Mouse (Mus musculus) thymus, postnatal 25 days (tissue): Measurements from ENCODE around the gene Cbx4.

Experiments
- DNase-seq: peaks from one replicate; pipeline ENCODE4 v3.0.0; 2022

Cbx4 gene

DNA sequence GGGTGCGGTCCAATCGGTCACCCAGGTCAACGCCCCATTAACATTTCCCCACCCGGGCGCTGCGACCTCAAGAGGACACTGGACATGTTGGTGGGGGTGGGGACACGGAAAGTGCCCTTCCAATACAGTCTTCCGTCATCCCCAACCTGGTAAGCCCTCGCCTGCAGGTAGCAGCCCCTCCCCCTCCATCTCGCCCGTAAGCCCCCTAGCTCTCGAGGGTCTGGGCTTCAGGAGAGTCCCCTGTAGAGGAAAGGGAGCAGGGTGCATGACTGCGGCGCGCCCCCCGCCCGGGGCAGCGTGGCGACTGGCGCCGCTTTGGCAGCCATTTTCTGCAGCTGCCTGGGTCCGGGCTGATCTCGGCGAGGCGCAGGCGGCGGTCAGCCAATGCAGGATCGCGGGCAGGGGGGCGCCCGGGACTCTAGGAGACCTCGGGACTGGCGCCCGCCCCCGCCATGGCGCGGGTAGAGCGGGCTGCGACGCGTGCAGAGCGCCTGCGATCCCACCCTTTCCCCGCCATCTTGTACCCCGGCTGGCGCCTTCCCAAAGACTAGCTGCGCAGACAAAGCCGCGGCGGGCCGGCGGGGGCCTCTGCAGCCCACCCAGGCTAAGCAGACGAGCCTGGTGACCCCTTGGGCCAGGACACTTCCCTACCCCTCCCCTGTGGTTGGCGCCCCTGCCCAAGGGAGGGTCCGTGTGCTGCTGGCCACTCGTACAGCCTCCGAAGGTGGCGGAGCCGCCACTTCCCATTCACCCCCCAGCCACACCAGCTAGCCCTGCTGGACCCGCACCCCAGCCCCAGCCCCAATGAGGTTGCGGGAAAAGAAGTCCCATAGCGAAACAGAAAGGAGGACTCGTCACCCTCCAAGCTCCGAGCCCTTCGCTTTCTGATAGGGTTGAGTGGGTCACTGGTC is 29.5 kb downstream of the Cbx4 start:
- DNase-seq: peak; percentile 68

DNA sequence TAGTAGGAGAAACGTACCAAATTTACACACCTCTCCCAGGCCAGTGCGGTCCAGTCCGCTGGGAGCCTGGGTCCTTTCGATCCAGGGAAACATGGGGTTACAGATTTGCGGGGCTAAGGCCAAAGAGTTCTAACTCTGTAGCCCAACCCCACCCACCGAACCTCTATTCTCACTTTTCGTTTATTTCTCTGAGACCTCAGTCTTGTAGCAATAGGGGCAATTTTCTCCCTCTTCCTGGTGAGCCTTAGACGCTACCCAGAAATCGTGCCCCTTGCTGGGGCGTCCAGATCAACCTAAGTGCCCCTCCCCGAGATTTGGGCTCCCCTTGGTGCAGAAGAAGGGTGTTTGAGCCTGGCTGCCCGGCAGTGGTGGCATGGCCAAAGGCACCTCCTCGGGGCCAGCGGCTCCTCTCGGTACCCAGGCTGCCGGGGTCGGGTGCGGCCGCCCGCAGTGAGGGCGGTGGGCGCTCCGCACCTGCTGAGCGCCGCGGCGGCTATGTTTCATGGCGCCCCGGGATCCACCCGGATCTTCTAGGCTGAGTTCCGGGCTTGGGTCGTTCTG is 30.4 kb downstream of the Cbx4 start:
- DNase-seq: peak; percentile 46

DNA sequence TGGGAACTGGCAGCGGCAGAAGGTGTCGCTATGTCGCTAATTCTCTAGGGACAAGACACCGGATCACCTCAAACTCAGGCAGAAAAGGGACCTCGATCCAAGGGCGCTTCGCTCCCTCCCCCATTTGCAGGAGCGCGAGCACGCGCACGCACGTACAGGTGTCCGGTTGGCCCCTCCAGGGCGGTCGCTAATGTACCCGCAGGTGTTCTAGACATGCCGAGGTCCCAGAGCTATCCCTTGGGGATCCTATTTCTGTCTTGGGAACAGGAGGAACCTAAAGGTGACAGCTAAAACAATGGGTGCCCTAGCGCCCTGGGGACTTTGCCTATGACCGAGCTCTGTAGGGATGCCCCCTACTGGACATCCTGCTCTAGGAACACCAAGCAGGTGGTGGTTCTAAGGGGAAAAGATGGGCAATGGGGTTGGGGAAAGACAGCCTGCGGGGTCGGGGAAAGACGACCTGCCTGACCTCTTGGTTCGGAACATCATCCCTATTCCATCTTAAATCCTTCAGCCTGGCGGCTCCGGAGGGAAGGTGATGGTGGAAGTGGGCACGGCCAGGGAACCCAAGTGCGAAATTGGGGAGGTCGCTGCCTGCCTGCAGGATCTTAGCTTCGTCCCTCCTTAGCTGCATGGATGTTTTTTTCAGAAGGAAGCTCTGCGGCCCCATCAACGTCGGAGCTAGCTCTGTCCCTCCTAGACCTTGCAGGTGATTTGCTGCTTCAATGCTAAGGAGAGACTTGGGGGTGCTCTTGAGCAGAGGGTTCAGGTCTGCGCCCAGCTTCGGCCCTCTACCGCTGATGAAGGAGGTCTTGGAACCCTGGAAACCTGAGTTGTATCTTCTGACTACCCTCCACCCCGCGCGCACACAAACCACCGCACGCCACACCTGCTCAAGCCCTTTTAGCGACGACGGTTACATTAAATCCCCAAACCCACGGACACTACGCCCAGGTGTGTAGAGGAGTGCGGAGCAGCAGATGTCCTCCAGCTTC is 31.4 kb downstream of the Cbx4 start:
- DNase-seq: peak; percentile 63

DNA sequence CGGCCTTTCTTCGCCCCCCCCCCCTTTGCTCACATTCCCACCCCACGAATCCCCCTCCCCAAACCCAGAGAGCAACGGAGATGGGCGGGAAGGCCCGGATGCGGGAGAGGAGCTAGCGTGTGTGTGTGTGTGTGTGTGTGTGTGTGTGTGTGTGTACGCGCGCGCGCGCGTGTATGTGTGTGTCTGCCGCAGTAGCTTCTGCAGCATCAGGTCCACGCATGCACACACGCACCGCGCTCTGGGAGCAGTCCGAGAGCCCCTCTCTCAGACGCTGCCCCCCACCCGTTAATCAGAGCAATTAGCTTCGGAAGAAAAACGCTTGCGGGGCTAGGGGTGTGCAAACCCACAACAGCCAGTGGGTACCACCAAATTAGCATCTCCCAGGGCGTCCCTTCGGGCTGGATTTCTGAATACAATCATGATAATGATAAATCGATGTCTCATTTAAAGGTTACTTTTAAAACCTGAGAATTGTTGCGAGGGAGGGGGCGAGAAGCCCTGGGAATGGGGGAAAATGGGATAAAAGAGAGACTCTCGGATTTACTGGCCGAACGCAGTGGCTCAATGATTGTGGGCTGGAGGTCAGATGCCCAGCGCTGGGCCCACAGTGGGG is 32.2 kb downstream of the Cbx4 start:
- DNase-seq: peak; percentile 39

DNA sequence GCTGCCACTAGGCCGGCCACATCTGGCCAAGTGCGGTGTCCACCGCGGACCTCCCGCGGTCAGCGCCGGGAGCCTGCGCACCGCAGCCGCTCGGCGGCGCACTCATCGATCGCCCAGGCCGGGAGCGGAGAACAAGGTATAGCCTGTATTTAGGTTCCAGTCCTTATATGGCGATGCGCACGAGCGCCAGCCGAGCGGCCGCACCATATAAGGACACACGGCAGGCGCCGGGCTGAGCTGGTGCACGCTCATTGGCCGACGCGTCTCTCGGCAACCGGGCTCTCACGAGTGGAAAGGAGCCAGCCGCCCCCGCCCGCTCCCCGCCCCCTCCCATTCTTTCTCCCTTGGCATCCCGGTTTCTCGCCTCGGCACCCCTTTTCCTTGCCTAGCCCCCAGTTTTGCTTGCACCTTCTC is 32.8 kb downstream of the Cbx4 start:
- peak; percentile 86 for DNase-seq

DNA sequence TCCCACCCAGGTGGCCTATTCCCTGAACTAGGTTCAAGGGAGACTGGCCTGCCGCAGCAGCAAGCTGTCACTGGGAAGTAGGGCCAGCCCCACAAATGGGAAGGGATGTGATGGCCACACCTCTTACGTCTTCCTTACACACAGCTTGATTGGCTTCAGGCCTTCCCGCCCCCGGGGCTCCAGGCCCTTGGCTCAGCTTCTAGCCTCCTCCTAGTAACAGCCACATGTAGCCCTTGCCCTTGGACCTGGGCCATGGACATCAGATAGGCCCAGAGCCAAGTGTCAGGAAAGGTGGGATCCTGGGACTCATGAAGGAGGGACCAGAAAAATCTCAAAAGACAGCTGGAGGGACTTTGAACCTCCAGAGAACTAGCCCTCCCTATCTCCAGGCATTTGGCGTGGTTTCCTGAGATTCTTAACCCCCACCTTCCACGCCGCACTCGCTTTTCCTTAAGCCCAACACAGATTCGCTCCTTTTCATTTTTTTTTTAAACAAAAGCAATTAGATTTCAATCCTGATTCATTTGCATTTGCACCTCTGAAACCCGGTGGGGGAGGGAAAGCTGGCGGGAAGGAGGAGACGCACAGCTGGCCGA is 33.3 kb downstream of the Cbx4 start:
- peak; percentile 43 for DNase-seq

DNA sequence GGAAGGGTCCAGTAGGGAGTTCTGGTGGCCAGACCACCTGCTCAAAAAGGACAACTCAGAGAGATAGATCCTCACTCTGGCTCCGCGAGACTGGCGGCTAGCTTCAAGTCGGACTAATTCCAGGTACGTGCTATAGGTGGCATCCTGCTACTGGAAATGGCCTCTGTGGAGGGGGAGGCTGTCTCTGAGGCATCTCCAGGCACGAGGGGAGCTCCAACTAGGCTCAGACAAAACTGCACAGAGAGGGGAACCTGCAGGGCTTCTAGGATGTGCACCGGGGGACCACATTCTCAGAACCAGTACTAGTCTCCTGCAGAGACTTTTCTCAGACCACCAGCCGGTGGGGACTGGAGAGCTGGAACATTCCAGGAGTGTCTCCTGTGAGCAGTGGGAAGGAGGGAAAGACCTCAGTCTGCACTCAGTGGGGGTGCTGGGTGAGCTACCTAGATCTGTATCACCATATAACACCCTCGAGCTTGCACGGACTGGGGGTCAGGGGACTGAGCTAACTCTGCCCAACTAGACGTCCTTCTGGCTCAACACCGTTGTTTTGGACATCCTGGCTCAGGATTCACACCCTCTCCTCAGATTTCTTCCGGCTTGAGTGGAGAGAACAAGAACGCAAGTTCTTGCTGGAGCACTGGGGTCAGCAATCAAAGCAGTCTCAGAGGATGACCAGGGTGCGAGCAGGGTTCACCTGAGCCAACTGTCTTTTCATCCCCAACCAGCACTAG is 33.9 kb downstream of the Cbx4 start:
- DNase-seq: peak; percentile 68

DNA sequence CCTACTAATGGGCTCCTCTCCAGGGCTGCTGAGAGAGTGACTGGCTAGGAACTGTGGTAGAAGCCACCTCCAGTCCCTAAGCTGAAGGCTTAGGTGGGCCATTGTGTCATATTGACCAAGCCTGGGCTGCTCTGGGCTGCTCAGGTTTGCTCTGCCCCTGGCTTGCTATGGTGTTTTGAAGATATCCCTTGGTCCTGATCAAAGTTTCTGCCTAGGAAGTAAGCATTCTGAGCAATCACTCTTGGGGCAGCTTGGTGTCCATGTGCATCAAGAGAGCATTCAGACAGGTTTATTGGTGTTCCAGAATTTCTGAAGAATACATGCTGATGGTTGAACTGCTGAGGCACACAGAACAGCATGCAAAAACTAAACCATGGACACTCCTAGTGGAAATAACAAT is 34.6 kb downstream of the Cbx4 start:
- DNase-seq: no peak

DNA sequence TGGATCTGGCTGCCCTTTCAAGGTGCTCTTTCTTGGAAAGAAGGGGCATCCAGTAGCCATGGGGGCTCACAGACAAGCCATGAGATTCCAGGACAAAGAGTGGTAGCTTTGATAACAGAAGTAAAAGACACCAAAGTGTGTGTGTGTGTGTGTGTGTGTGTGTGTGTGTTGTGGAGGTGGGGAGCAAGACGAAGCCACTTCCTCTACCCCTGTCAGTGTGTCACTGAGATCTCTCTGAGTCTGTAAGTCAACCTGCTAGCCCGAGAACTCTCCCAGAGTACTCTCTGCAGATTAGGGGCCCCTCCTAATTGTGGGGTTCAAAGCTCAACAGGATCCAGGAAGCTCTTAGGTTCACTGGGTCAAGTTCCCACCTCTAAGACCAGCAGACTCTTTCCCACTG is 35.7 kb downstream of the Cbx4 start:
- peak; percentile 38 for DNase-seq

DNA sequence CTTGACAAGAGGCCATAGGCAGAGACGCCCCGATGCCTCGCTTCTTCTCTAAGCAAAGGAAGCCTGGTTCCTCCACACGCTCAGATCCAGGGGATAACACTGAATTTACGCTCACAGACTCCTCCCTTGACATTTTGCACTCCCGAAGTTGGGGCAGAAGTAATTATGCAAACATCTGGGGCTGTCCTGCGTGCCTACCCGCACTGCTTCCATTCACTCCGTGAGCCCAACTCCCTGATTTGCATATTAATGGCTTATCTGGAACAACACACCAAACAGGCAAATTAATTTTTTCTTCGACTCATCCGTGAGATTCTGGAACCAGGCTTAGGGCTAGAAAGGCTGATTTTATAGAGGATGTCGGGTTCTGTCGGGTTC is 37.9 kb downstream of the Cbx4 start:
- no peak for DNase-seq

DNA sequence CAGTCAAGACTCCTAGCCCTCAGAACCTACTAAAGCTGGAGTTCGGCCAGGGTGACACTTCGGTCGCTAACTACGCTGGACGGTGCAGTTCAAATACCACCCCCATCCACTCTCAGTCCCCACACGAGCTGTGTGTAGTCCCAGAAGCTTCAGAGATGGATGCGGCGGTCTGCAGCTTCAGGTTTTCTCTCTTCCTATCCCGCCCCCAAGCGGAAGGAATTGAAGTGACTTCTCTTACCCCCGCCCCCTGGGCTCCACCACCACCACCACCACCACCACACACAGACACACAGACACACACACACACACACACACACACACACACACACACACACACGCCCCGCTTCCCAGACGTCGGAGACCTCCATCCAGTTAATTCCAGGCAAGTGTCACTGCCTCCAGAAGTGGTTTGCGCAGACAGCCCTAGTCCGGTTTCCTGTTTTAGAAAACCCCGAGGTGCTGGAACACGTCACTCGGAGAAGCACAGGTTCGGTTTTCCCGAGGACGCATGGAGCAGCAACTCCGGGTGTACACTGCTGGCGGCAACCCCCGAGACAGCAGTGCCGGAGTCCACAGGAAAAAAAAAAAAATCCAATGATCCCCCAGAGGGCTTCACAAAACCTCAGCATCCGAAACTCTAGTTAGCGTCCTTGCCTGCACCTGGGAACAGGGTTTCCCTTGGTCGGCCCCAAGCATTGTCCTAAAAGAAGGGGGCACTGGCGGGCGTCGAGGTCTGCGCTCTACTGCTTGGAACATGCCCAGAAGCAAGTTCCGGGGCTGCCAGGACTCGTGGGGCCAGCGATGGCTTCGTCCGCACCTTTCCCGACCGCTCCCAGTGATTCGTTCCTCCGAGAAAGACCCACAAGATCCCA is 38.5 kb downstream of the Cbx4 start:
- DNase-seq: peak; percentile 41

DNA sequence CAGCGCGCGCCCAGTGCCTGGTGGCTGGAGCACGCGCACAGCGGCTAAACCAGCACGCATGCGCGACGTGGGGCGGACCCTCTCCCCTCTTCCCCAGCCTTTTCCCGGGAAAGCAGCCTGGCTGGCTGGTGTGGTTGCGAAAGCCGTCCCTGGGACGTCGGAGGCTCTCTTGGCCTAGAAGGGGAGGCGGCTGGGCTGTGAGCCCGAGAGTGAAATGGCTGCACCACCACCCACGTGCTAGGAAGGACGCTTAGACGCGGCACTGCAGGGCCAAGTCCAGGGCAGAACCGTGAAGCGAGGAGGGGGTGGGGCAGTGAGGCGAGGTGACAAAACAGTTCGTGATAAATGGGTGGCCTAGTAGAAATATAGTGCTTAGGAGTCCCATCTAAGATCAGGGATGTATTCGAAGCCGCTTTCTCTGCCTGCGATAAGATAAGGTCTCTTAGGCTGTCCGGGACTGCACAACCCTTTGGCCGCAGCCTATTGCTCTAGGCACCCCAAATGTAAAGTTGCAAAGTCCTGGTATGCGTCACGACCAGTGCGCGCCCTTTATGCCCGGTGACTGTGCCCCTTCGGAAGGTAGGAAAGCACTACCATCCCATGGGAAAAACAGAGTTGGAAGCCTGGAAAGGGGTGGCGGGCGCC is 39.3 kb downstream of the Cbx4 start:
- no peak for DNase-seq

DNA sequence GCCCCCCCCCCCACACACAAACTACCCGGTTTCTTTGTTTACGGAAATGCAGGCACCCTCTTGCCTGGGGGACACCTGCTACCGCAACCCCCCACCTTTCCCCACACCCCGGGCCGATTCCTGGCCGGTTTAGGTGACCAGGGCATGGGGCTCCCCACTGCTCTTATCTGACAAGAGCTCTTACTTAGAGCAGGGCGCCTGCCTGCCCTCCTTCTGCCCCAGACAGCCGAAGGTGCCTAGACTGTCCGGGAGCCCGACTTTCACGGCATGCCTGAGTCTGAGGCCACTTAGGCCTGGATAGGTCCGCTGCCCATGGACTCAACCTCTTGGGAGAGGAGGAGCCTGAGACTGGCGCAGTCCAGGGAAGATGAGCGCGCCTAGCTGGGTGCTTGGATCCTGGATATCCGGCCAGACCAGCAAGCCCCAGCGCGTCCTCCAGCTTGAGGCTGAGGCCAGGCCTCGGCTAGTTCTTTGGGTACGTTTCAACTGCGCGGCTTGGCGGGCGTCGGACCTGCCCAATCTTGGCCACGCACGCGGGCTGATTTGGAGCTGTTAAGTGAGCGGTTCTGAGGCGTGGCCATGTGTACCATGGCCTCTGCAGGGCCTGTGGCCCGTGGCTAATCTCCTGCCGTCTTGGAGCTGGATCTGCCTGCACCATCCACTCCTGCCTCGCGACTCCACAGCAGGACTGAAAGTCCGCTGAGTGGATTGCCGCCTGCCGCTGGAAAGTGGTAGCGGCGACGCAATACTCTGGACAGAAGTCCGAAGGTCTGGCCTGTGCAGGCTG is 41.3 kb downstream of the Cbx4 start:
- no peak for DNase-seq

DNA sequence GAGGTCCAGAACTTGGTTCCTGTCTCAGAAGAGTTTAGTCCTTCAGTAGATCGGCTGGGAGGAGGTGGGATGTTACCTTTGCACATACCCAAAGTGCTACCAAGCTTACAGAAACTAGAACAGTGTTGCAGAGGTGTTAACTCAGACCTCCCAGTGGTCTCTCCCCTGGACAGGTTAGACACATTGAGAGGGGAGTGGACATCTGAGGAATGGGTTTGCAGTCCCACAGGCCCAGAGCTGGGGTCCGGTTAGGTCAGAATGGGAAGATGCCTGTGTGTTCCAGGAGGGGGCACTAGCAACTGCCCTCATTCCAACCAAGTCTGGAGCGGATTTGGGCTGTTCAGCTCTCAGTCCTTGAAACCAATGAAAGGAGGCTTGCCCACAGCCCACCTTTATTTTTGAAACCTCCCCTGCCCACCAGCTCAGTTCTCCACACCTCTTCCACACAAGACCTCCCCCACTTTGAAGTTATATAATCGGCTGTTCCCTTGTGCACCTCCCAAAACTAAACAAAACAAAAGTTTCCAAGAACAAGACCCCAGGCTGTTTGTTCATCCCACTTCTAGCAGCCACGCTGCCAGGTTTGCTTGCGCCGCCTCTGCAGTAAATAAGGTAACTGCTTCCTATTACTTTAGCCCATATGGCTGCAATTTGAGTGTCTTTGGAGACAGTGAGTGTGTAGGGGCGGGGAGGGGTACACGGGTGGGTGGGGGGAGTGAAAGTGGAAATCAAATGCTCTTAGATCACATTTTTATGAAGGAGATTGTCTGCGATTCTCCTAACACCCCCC is 42.1 kb downstream of the Cbx4 start:
- DNase-seq: peak; percentile 36

DNA sequence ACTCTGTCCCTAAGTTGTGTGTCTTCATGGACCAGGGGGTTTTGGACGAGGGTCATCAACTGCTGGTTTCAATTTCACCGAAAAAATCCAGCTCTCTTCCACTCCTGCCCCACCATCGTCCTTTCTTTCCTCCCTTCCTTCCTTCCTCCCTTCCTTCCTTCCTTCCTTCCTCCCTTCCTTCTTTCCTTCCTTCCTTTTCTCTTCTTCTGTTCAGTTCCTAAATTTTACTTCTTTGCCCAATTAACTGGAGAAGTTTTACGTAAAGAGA is 42.8 kb downstream of the Cbx4 start:
- DNase-seq: no peak

DNA sequence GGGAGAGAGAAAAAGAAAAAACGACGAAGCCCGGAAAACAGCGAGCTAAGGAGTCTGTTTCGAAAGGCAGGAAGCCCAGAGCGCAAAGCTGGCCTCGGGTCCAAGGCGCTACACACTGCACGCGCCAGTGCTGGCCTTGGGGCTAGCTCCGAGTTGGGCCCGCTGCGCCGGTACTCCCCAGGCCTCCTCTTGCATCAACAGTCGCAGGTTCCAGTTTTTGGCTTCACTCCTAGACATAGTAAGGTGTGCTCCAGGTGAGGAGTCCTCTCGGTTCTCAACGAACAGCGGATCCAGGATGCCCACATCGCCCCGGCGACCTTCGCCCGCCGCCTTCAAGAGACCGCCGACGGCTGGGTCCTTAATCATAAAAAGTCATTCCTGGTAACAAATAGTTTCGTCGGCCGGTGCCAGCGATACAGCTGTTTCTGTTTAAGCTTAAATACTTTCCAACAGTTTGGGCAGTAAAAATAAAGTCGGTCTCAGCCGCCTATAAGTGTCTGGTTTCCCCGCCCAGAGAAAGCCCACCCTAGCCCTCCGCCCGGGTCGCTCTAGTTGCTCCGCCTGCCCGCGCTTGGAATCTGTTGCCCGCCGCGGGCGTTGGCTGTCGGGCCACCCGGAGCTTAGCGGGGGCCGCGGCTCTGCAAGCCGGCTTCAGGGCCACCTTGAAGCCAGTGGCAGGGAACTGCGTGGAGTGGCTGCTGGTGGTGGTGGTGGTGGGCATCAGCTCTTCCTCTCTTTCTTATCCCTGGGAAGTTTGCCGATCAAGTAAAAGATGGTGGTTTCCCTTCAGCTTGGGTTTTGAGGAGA is 43.4 kb downstream of the Cbx4 start:
- DNase-seq: no peak

DNA sequence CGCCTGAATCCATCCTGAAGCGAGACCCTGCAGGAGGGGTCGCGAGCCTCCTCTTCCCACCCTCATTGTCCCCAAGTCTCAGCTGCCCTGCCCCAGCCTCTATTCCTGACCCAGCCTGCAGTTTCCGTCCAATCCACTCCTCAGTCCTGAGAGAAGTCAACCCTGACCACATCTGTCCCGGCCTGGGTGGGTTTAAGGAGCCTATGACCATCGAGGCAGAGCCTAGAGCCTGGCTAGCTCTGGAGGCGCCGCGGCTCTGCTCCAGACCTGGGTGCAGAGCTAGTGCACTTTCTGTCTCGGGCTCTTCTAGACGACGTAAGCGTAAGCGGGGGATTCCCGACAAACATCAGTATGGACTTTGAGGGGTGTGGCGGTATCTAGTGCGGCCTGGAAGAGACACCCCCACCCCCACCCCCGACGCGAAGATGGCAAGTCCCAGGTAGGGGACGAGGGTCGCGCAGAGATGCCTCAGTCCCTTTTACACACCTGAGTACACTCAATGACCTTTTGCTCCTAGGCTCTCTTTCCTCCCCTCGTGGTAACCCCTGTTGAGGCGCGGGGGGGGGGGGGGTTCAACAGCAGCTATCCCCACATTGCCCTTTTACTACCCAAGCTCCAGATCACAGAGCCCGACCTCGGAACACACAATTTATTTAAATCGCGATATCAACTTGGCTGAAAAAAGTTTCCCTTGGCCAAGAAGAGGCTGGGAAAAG is 44.1 kb downstream of the Cbx4 start:
- no peak for DNase-seq
